Mouse (Mus musculus): Measurements from ENCODE around the gene Gm16485.

GRCm38 (mm10) chr9:8971491-8971890, at the start of gene Gm16485:
- no peak for TF ChIP-seq CTCF (IDR thresholded peaks at IDR 0.05)
- no peak for TF ChIP-seq EP300 (IDR thresholded peaks at IDR 0.05)

Data from lung, postnatal 0 days (tissue).